Mouse (Mus musculus): ENCODE data around the gene Shoc2.
A peak's percentile ranks its signal among the peaks of the same experiment; 100 is the strongest.
"Not testable (repeated sequence)": the region's sequence is repeated elsewhere in the genome, so short reads cannot be mapped to it uniquely, and the experiment has no call there.

The Shoc2 gene

DNA sequence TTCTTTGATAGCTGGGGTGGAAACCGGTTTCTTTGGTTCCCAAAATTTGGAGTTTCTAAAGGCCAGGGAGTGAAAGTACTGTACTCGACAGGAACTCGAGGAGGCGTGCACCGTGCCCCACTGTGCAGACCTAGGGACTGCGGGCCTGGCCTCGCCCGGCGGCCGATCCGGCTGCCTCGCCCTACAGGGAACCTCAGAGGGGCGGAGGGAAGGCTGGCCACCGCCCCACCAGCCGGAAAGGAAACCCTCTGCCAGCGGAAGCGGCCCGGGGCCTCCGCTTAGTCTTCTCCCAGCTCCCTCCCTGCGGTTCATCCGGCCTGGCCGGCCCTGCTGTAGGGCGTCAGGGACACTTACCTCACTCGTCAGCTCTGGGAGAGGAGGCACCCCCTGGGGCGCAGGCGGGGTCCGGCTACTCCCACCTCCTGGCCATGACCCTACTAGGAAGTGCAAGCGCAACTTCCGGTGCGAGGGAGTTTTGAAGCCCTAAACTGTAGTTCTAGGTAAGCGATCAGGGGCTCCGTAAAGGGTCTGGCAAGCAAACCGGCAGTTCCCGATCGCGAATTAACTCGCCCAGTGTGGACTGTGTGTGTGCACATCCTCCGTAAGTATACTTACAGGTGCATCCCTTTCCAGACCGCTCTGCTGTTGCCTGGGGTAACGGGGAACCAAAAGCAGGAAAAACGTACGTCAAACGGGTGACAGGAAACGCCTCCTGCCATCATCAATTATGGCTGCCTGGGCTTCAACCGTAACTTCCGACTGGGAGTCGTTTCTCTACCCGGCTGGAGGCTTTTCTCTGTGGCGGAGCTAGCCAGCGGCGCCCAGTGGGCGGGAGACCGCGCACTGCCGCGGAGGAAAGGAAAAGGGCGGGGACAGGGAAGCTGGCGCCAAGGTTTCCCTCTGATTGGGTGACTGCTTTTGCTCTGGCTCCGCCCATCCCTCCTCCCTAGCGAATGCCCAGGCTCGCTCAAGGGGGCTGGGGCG is at the start of gene Shoc2, which contains the start of gene Bbip1:
Gene Shoc2 (plus strand): TSS at position 505 of the 984 bp plus-strand sequence.
Gene Bbip1 (minus strand): TSS at position 826 of the 984 bp plus-strand sequence.
- peak; percentile 96 for DNase-seq (ENCODE audit: extremely low spot score, low read depth, low spot score)

- no peak for DNase-seq (ENCODE audit: extremely low spot score, low read depth, low spot score)
Observed at GRCm38 (mm10) chr19:53894538-53895121, 49.5 kb upstream of the Shoc2 start.

DNA sequence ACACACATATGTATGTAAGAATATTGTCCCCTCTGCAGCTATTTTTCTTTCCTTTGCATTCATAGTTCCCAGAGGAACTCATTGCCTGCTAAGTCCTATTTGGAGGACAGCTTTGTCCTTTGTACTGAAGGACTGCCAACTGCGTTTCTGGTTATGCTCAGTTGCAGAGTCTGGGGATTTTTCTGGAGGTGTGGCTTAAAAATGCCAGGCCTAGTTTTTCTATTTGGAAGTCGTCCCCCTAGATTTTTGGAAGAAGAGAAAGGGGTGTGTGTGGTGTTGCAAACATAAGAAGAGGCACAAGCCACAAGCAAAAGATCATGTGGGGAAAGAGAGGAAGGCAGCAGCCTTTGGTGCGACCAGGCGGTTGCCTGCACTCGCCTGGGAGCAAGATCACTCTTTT is 46.1 kb upstream of the Shoc2 start:
- DNase-seq (ENCODE audit: extremely low spot score, low read depth, low spot score), result no peak

GRCm38 (mm10) chr19:53898498-53898897 is 45.6 kb upstream of the Shoc2 start:
- DNase-seq (ENCODE audit: extremely low spot score, low read depth, low spot score), result no peak

GRCm38 (mm10) chr19:53898970-53899900 is 44.9 kb upstream of the Shoc2 start:
- no peak for DNase-seq (ENCODE audit: extremely low spot score, low read depth, low spot score)

DNA sequence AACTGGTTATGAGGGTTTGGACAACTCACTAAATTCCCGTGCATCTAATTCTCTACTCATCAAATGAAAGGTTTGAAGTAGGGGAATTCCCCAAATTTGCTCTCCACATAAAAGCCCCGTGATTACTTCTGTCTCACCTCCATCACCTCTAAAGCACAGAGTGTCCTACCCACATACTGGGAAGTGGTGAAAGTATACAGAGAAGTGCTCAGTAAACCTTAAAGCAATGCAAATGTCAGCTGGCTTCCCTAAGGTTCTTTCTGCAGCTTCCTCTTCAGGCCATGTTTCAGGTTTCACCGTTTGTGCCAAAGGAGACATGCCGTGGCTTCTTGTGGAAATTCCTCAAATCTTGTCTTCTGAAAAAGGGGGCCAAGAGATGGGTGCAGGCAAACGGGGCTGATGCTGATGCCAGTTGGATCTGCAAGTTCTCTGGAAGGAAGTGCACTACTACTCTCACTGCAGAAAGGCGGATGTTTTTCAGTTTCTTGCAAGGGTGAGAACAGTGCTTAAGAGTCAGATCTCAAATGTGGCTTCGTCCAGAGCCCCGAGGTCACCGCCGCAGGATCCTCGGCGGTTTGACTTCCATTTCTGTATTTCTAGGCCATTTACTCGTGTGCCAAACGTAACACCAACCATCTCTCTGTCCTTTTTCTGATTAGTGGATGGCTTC is 44.0 kb upstream of the Shoc2 start:
- DNase-seq (ENCODE audit: extremely low spot score, low read depth, low spot score), result no peak

DNA sequence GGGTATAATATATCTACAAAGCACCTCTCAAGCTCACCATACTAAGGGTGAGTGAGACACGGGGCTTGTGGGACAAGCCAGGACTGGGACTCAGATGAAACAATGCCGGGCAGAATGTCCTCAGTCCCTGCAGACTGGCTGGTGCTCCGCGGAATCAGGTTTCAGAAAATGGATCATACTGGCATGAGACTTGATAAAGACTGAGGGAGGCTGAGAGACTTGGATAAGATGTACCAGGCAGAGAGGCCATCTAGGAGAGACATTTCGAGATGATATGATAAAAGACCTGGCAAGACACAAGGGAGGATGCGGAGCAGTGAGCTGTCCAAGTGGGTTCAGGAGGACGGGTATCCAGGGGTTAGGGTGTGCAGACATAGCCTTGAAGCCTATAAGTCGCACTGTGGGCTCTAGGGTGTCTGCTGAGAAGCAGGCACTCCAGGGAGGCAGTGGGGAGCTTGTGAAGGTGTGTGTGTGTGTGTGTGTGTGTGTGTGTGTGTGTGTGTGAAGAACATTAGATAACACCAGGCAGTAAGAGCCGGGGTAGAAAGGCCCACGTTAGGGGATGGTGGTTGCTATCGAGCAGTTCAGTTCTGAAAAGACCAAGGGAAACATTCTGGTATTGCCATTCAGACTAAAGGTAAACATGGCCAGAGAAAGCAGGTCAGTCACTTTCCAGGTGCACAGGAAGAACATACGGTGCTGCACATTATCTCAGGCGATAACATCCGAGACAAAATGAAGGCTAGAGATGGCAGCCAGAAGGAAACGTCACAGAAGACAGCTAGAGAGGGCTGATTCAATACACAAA is 42.0 kb upstream of the Shoc2 start:
- no peak for DNase-seq (ENCODE audit: extremely low spot score, low read depth, low spot score)

GRCm38 (mm10) chr19:53902739-53903487 is 41.2 kb upstream of the Shoc2 start:
- DNase-seq (ENCODE audit: extremely low spot score, low read depth, low spot score), result peak; percentile 60

DNA sequence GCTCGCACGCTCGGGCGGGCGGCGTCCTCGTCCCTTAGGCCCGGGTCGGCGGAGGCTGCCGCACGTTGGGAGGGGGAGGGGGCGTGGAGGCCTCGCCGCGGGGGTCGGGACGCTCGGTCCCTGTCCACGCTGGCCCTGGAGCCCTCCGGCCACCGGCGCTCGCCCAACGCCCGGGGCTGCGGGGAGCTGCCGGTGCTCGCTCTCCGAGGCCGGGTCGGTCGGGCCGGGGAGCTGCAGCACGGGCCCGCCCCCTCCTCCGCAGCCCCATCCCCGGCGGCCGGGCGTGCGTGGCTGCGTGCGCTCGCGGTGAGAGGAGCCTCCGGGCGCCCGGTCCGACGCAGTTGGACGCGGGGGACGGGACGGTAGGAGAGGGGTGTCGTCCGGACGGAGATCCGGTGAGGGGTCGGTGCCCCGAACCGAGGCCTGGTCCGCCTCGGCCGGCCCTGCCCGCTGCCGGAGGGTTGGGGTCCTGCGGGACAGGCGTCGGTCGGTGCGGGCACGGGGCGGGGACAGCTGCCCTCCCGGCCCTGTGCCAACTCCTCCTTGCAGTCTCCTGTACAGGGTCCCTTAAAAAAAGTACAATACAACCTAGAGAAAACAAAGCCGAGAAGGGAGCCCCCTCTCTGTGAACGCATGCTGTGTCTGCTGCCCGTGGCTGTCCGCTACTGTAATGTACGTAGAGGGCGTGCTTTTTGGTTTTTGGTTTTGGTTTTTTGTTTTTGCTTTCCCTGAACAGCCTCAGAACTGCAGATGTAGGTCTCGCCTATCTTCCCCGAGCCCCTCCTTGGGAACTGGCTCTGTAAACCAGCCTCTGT is 40.4 kb upstream of the Shoc2 start:
- no peak for DNase-seq (ENCODE audit: extremely low spot score, low read depth, low spot score)

DNA sequence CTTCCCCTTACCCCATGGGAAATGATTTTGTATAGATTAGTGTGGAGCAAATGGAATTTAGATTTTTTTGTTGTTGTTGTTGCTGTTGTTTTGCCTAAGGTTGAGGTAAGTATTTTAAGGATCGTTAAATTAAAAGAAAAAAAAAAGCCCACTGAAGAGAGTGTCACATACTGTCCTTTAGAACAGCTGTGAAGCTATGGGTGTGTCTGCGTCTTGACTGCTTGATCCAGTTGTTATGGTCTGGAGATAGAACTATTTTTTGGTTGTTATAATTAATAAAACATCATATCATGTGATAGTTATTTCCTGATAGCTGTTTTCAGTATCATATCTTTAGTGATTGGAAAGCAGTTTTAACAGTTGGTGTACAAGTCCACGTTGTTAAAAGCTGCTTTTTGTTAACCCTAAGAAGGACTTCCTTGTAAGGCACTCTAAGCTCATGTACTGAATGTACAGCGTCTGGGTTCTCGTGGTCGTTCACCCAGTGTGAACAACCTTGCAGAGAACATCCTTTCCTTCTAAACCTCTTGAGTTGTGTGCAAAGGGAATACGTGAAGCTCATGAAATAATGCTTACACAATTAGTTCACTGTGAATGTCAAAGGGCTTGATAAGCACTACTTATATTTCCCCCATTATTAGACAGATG is 39.1 kb upstream of the Shoc2 start:
- DNase-seq (ENCODE audit: extremely low spot score, low read depth, low spot score), result no peak

GRCm38 (mm10) chr19:53906033-53906702 is 37.9 kb upstream of the Shoc2 start:
- DNase-seq (ENCODE audit: extremely low spot score, low read depth, low spot score), result no peak

DNA sequence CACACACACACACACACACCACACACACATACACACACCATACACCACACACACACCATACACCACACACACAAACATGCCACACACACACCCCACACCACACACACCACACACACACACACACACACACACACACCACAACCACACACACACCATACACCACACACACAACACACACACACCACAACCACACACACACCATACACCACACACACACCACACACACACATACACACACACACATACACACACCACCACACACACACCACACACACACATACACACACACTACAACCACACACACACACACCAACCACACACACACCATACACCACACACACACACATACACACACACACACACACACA is 37.4 kb upstream of the Shoc2 start:
- not testable (repeated sequence) for DNase-seq (ENCODE audit: extremely low spot score, low read depth, low spot score)

DNA sequence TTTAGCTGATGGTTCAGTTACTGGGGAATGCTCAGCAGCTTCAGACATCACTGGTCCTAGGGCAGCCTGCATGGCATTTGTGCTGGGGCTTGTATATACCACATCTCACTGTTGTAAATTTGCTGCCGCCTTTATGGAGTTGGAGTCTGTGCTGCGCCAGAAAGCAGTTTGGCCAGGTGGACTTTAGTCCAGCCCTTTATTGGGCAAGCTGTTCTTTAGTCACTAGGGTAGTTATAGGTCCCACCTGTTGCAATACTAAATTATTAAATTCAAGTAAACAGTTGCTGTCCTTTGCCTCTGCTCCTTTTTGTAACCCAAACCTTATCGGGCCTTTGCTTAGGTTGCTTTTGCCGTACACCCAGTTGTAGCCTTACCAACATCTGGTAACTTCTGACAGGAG is 29.2 kb upstream of the Shoc2 start:
- DNase-seq (ENCODE audit: extremely low spot score, low read depth, low spot score), result no peak

- DNase-seq (ENCODE audit: extremely low spot score, low read depth, low spot score), result no peak
Observed at GRCm38 (mm10) chr19:53919541-53919940, 24.6 kb upstream of the Shoc2 start.

DNA sequence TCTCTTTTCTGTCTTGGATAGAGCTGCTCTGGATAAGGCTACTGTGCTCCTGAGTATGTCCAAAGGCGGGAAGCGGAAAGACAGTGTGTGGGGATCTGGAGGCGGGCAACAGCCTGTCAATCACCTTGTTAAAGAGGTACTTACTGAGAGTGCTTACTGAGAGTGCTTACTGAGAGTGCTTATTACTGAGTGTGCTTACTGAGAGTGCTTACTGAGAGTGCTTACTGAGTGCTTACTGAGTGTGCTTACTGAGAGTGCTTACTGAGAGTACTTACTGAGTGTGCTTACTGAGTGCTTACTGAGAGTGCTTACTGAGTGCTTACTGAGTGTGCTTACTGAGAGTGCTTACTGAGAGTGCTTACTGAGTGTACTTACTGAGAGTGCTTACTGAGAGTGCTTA is 22.1 kb upstream of the Shoc2 start:
- not testable (repeated sequence) for DNase-seq (ENCODE audit: extremely low spot score, low read depth, low spot score)

DNA sequence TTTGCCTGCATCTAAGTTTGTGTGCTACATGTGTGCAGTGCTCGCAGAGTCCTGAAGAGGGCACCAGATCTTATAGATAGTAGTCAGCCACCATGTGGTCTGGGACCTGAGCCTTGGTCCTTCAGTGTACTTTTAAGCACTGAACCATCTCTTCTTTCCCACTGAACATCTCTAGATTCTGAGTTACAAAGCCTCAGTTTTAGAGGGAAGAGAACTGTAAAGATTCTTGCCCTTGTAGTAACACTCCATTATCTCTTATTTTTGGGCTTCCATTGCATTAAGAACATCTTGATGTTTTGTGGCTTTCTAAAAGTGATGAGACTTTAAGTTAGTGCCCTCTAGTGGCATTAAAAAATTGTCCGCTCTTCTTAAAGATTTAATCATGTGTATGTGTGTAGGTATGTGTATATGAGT is 18.8 kb upstream of the Shoc2 start:
- no peak for DNase-seq (ENCODE audit: extremely low spot score, low read depth, low spot score)

GRCm38 (mm10) chr19:53926705-53927104 is 17.4 kb upstream of the Shoc2 start:
- no peak for DNase-seq (ENCODE audit: extremely low spot score, low read depth, low spot score)

Data from hindlimb bud, embryonic 11.5 days (tissue).